In the genomic region with DNA sequence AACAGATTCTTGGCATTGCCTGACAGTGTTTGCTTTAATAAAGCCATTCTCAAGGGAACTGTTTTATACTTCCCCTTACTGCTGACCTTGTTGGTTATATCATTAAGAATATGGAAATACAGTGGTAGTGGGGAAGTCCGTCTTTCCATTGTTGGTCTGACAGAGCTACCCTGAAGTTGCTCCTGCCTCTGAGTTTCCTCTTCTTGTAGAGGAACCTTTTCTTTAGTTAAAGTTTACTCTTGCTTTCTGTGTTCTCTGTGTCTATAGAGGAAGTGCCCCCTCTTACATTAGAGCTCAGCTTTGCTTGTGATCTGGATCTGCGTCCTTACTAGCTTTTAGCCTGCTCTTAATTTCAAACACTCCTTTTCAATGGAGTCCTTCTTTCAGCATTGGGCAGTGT, we compare ENCODE assay signal across 18 mouse cellular contexts. TPM values are rescaled to one million over a fixed set of nuclear protein-coding genes. Genes with fewer than 3 reads are reported as not detected.
DNase-seq lines count a peak whose midpoint lies in the region; ATAC-seq and TF ChIP-seq lines count a peak whose summit lies in the region.
"Had no signal": no experiment of that assay in that cellular context is flagged by ENCODE, and none has a peak within 500 bp of the region (broad histone marks: within the 10 kb centered on the region; RNA-seq: fewer than 3 reads in every experiment).

No protein-coding gene starts in this region.

- H3K9me3 ChIP-seq in heart, embryonic 16.5 days (replicated peaks; ENCODE audit: control insufficient read depth, low read length): no peaks in the 10 kb centered on the region
- no peaks in the 10 kb centered on the region for H3K9me3 ChIP-seq in forebrain, embryonic 13.5 days (replicated peaks)
- H3K9me3 ChIP-seq: heart, embryonic 13.5 days; limb, embryonic 10.5 days; lung, embryonic 15.5 days had no signal

- H3K4me2 ChIP-seq in heart, embryonic 16.5 days (ENCODE audit: low read depth, low read length): no peak overlapping the region
- no peak overlapping the region for H3K4me2 ChIP-seq in forebrain, embryonic 13.5 days
- H3K4me2 ChIP-seq: heart, embryonic 13.5 days; lung, embryonic 15.5 days had no signal

- no peak overlapping the region for H3K9ac ChIP-seq in heart, embryonic 16.5 days (ENCODE audit: low read length)
- H3K9ac ChIP-seq in forebrain, embryonic 13.5 days: no peak overlapping the region
- H3K9ac ChIP-seq: heart, embryonic 13.5 days; lung, embryonic 15.5 days had no signal

- H3K4me1 ChIP-seq in heart, embryonic 16.5 days (ENCODE audit: control insufficient read depth, insufficient read depth, low read length): peaks cover 11% of the 10 kb centered on the region
- H3K4me1 ChIP-seq in small intestine, adult 2 months (ENCODE audit: control insufficient read depth, insufficient read depth, insufficient read length, low read length): peaks cover 13% of the 10 kb centered on the region; the same call in 1 of the 2 replicates
- no peaks in the 10 kb centered on the region for H3K4me1 ChIP-seq in forebrain, embryonic 13.5 days
- H3K4me1 ChIP-seq: limb, embryonic 10.5 days; lung, embryonic 15.5 days had no signal

- H3K4me3 ChIP-seq in heart, embryonic 16.5 days (ENCODE audit: low read length): no peak overlapping the region
- H3K4me3 ChIP-seq in small intestine, adult 2 months (ENCODE audit: low read depth, low read length): no peak overlapping the region
- no peak overlapping the region for H3K4me3 ChIP-seq in forebrain, embryonic 13.5 days
- H3K4me3 ChIP-seq: heart, embryonic 13.5 days; limb, embryonic 10.5 days; lung, embryonic 15.5 days had no signal

- no peak for ATAC-seq in heart, embryonic 16.5 days (replicated peaks; ENCODE audit: extremely low read depth, insufficient read depth, low FRiP score)
- ATAC-seq in granulocyte monocyte progenitor cell, adult 5-6 weeks (replicated peaks; ENCODE audit: poor library complexity, severe bottlenecking): peak; percentile 75
- ATAC-seq in cerebellum, adult (ENCODE audit: insufficient number of reproducible peaks, low FRiP score, low TSS enrichment): no peak
- no peak for ATAC-seq in forebrain, embryonic 13.5 days
- ATAC-seq: midbrain, embryonic 16.5 days; Patski had no signal

- no peaks in the 10 kb centered on the region for H3K27me3 ChIP-seq in heart, embryonic 16.5 days (ENCODE audit: control insufficient read depth, insufficient read depth, low read length)
- H3K27me3 ChIP-seq in small intestine, adult 2 months (ENCODE audit: control insufficient read depth, insufficient read depth, low read length): no peaks in the 10 kb centered on the region
- no peaks in the 10 kb centered on the region for H3K27me3 ChIP-seq in forebrain, embryonic 13.5 days
- H3K27me3 ChIP-seq: heart, embryonic 13.5 days; lung, embryonic 15.5 days; Patski had no signal

- TF ChIP-seq CTCF in small intestine, adult 2 months (IDR thresholded peaks at IDR 0.05; ENCODE audit: extremely low read depth, insufficient read length, insufficient replicate concordance, low read depth, low read length): no peak

- no peak for DNase-seq in heart, postnatal 14 days
- peak; percentile 58 for DNase-seq in lung, postnatal 25 days (ENCODE audit: low spot score)
- no peak for DNase-seq in lung, postnatal 10 days
- DNase-seq: adrenal gland, adult 2 months; cerebellum, adult 2 months; kidney, postnatal 4 days; right cerebral cortex, postnatal 4 days; thymus, postnatal 25 days had no signal

- 76% methylated on average over 2 of the region's 2 CpGs for WGBS in heart, embryonic 16.5 days
- WGBS in small intestine, adult 2 months: 75% methylated on average over 2 of the region's 2 CpGs
- WGBS in forebrain, embryonic 13.5 days: 85% methylated on average over 2 of the region's 2 CpGs

- intact Hi-C loops in heart, postnatal 14 days (cut with DNase I): no loop called here

- no peak for TF ChIP-seq POLR2A in small intestine, adult 2 months (IDR thresholded peaks at IDR 0.05; ENCODE audit: low read depth, low read length)

- H3K36me3 ChIP-seq in heart, embryonic 16.5 days (ENCODE audit: control insufficient read depth, insufficient read depth): no peaks in the 10 kb centered on the region
- no peaks in the 10 kb centered on the region for H3K36me3 ChIP-seq in small intestine, adult 2 months (ENCODE audit: control insufficient read depth, insufficient read depth, low read length)
- H3K36me3 ChIP-seq in forebrain, embryonic 13.5 days (ENCODE audit: poor library complexity, severe bottlenecking): no peaks in the 10 kb centered on the region
- H3K36me3 ChIP-seq: heart, embryonic 13.5 days; limb, embryonic 10.5 days; lung, embryonic 15.5 days had no signal

- 0 out of 2 replicates have a peak overlapping the region, but pooled peaks have one; percentile 12 for H3K27ac ChIP-seq in heart, embryonic 16.5 days (ENCODE audit: low read length)
- peak overlapping the region; percentile 78 for H3K27ac ChIP-seq in small intestine, adult 2 months (ENCODE audit: insufficient read depth, low read depth, low read length)
- no peak overlapping the region for H3K27ac ChIP-seq in forebrain, embryonic 13.5 days
- H3K27ac ChIP-seq: limb, embryonic 10.5 days; lung, embryonic 15.5 days had no signal

RNA-seq across cellular contexts. Expression of a gene that starts 42.9 kb away (rescaled TPM):
- polyA plus RNA-seq in heart, embryonic 16.5 days (2015; fragmentation: Nextera tagmentation; extraction: Ambion mirVana): 4.6 and 5.8 TPM in 2 replicates
- 10 to 100 TPM; 32.1 to 36.6 TPM for total RNA-seq in heart, postnatal 14 days (2021)
- 51.7 and 66.8 TPM in 2 replicates for total RNA-seq in granulocyte monocyte progenitor cell, adult 5-6 weeks (2014; fragmentation: Nextera tagmentation)
- 74.8 and 82.5 TPM in 2 replicates for total RNA-seq in granulocyte monocyte progenitor cell, adult 5-6 weeks (2017)
- 29.7 and 59.8 TPM in 2 replicates for polyA plus RNA-seq in small intestine, adult 2 months (2012; rRNA removed)
- polyA plus RNA-seq in forebrain, embryonic 13.5 days (2015; fragmentation: Nextera tagmentation; extraction: Ambion mirVana): 1.2 and 1.4 TPM in 2 replicates
